Mouse (Mus musculus): Measurements from ENCODE around the gene Atxn7l2.

The Atxn7l2 gene

GRCm38 (mm10) chr3:108180514-108180913, 30.2 kb downstream of the Atxn7l2 start:
- DNase-seq (ENCODE audit: low spot score in 2 of 2): no peak

- no peak for DNase-seq (ENCODE audit: low spot score in 2 of 2)
These were observed 31.7 kb downstream of the Atxn7l2 start for GRCm38 (mm10) chr3:108178756-108179715.

- peak; percentile 76 to 77 for DNase-seq (ENCODE audit: low spot score in 2 of 2)
These were observed 35.8 kb downstream of the Atxn7l2 start for GRCm38 (mm10) chr3:108174672-108175531.

- DNase-seq (ENCODE audit: low spot score in 2 of 2): no peak
These were observed 41.5 kb downstream of the Atxn7l2 start for GRCm38 (mm10) chr3:108169199-108169598.

GRCm38 (mm10) chr3:108167499-108167898, 43.2 kb downstream of the Atxn7l2 start:
- no peak for DNase-seq (ENCODE audit: low spot score in 2 of 2)

- peak in 1 of 2 experiments; percentile 47 for DNase-seq (ENCODE audit: low spot score in 2 of 2)
These were observed 44.1 kb downstream of the Atxn7l2 start for GRCm38 (mm10) chr3:108166486-108167211.

GRCm38 (mm10) chr3:108165532-108166315, 45.0 kb downstream of the Atxn7l2 start:
- no peak for DNase-seq (ENCODE audit: low spot score in 2 of 2)

GRCm38 (mm10) chr3:108164807-108165206, 45.9 kb downstream of the Atxn7l2 start:
- DNase-seq (ENCODE audit: low spot score in 2 of 2): peak; percentile 88 to 93

GRCm38 (mm10) chr3:108164091-108164490, 46.6 kb downstream of the Atxn7l2 start:
- no peak for DNase-seq (ENCODE audit: low spot score in 2 of 2)

- DNase-seq (ENCODE audit: low spot score in 2 of 2): peak; percentile 67 to 74
These were observed 52.2 kb downstream of the Atxn7l2 start for GRCm38 (mm10) chr3:108158383-108159037.

GRCm38 (mm10) chr3:108154656-108155055, 56.1 kb downstream of the Atxn7l2 start, which contains the start of gene Gpr61:
Gpr61 (minus strand) TSS chr3:108154882.
- DNase-seq (ENCODE audit: low spot score in 2 of 2): peak; percentile 80 to 81

- DNase-seq (ENCODE audit: low spot score in 2 of 2): no peak
These were observed 58.4 kb downstream of the Atxn7l2 start for GRCm38 (mm10) chr3:108152290-108152689.

Measured in right cerebral cortex, adult 2 months (tissue).